Mouse (Mus musculus): ENCODE measurements at regions not wholly inside any gene's neighbourhood (a gene's known extent, or its start where the extent isn't known, plus 50 kb on each side); places are given as distances from the start of the nearest gene placed in this dataset.

DNA sequence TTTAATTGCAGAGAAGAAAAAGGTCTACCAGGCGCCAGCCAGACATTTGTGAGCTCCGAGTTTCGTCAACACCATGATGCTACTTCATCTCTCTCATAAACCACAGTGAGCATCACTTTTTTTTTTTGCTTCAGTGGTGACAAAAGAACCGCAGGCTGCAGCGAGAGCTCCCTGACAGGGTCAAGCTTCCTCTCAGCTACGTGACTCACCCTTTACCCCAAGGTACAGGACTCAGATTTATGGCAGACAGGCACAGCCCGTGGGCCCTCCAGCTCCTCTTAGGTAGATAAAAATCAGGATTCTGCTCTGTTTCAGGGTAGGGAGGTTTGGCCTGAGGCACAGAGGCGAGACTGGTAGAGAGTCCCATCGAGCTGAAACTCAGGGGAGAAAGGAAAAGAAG is 220.7 kb downstream of the Gm10260 start:
- H3K4me3 ChIP-seq (ENCODE audit: insufficient read depth, low read depth, low read length) = no peak overlapping the region
- H3K36me3 ChIP-seq (ENCODE audit: control insufficient read depth, insufficient read depth, low read length) = no peaks in the 10 kb centered on the region
- H3K27ac ChIP-seq (replicated peaks; ENCODE audit: insufficient read depth, low read depth, low read length) = no peak overlapping the region
- DNase-seq (ENCODE audit: extremely low read depth, low read depth, low spot score) = no peak
- H3K4me1 ChIP-seq (ENCODE audit: control insufficient read depth, insufficient read depth, low read length) = no peaks in the 10 kb centered on the region
- no peaks in the 10 kb centered on the region for H3K27me3 ChIP-seq (ENCODE audit: control insufficient read depth, insufficient read depth, low read length)
- no peak overlapping the region for H3K9ac ChIP-seq (ENCODE audit: low read depth, low read length)
- no peak for TF ChIP-seq POLR2A (IDR thresholded peaks at IDR 0.05; ENCODE audit: extremely low read depth, insufficient read depth, low read length)
- TF ChIP-seq CTCF (IDR thresholded peaks at IDR 0.05; ENCODE audit: low read depth, low read length) = no peak
- 93% methylated on average over 9 of the region's 9 CpGs for WGBS
- no peaks in the 10 kb centered on the region for H3K79me2 ChIP-seq (ENCODE audit: control insufficient read depth, insufficient read depth, low read length)

DNA sequence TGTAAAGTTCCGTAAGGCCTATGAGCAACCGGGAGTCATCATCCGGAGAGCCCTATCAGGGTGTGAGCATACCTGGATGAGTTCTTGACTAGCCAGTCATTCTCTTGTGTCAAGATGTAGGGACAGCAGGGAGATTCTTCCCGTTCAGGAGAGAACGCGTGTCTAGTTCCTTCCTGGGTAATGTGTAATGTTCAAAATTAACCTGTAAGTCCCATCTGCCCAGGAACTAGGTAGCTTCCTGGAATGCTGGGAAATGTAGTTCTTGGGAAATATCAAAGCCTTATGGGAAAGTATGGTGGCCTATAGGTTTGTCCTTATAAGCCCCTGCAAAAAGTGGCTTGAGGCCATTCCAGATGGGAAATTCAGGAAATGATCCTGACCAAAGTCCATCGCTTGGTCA is 222.0 kb downstream of the Gm10260 start:
- Histone ChIP-seq H3K4me3 (ENCODE audit: insufficient read depth, low read depth, low read length) (no peak overlapping the region), H3K36me3 (ENCODE audit: control insufficient read depth, insufficient read depth, low read length) (no peaks in the 10 kb centered on the region), H3K79me2 (ENCODE audit: control insufficient read depth, insufficient read depth, low read length) (no peaks in the 10 kb centered on the region), H3K9ac (ENCODE audit: low read depth, low read length) (no peak overlapping the region), H3K27ac (replicated peaks; ENCODE audit: insufficient read depth, low read depth, low read length) (no peak overlapping the region), H3K27me3 (ENCODE audit: control insufficient read depth, insufficient read depth, low read length) (no peaks in the 10 kb centered on the region), H3K4me1 (ENCODE audit: control insufficient read depth, insufficient read depth, low read length) (no peaks in the 10 kb centered on the region)
- TF ChIP-seq POLR2A (IDR thresholded peaks at IDR 0.05; ENCODE audit: extremely low read depth, insufficient read depth, low read length) = no peak
- no peak for TF ChIP-seq CTCF (IDR thresholded peaks at IDR 0.05; ENCODE audit: low read depth, low read length)
- WGBS = 93% methylated on average over 7 of the region's 7 CpGs
- DNase-seq (ENCODE audit: extremely low read depth, low read depth, low spot score) = no peak

DNA sequence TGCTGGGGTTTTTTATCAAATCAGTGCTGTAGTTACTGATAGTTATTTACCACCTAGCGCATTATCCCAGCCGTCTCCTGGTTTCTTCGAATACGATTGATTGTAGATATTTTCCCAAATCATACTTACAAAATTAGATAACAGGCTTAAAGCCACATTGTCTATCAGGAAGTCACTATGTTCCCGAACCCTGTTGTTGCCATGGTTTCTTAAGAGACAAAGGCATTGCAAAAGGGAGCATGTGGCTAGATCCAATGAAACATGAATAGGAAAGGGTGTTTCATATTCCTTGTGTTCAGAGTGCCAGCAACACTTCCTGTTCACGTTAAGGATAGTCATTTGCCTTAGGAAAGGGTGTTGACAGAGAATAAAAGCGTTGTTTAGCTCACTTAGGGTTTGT is 222.7 kb downstream of the Gm10260 start:
- DNase-seq (ENCODE audit: extremely low read depth, low read depth, low spot score) = no peak
- no peaks in the 10 kb centered on the region for H3K27me3 ChIP-seq (ENCODE audit: control insufficient read depth, insufficient read depth, low read length)
- H3K4me1 ChIP-seq (ENCODE audit: control insufficient read depth, insufficient read depth, low read length) = no peaks in the 10 kb centered on the region
- TF ChIP-seq POLR2A (IDR thresholded peaks at IDR 0.05; ENCODE audit: extremely low read depth, insufficient read depth, low read length) = no peak
- no peak for TF ChIP-seq CTCF (IDR thresholded peaks at IDR 0.05; ENCODE audit: low read depth, low read length)
- no peak overlapping the region for H3K27ac ChIP-seq (replicated peaks; ENCODE audit: insufficient read depth, low read depth, low read length)
- H3K4me3 ChIP-seq (ENCODE audit: insufficient read depth, low read depth, low read length) = no peak overlapping the region
- H3K36me3 ChIP-seq (ENCODE audit: control insufficient read depth, insufficient read depth, low read length) = no peaks in the 10 kb centered on the region
- WGBS = 73% methylated on average over 7 of the region's 7 CpGs
- no peak overlapping the region for H3K9ac ChIP-seq (ENCODE audit: low read depth, low read length)
- H3K79me2 ChIP-seq (ENCODE audit: control insufficient read depth, insufficient read depth, low read length) = no peaks in the 10 kb centered on the region

DNA sequence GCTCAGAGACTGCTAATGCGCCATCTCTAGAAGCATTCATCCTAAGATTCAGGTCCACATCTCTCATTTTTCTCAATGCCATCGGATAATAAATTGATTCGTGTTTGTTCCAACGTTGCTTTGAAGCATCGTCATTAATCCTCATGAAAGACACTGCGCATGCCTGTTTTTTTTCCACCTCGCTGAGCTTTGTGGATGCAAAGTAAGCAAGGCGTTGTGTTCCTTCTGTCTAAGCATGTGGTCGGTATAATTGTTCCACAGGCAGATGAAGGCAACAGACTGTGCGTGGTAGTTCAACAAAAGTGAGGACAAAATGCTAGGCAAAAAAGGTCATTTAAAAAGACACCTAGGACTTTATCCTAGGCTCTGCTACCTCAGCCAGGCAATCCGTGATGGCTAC is 223.2 kb downstream of the Gm10260 start:
- no peaks in the 10 kb centered on the region for H3K79me2 ChIP-seq (ENCODE audit: control insufficient read depth, insufficient read depth, low read length)
- DNase-seq (ENCODE audit: extremely low read depth, low read depth, low spot score) = no peak
- TF ChIP-seq CTCF (IDR thresholded peaks at IDR 0.05; ENCODE audit: low read depth, low read length) (no peak), POLR2A (IDR thresholded peaks at IDR 0.05; ENCODE audit: extremely low read depth, insufficient read depth, low read length) (no peak)
- no peak overlapping the region for H3K27ac ChIP-seq (replicated peaks; ENCODE audit: insufficient read depth, low read depth, low read length)
- H3K4me1 ChIP-seq (ENCODE audit: control insufficient read depth, insufficient read depth, low read length) = no peaks in the 10 kb centered on the region
- no peak overlapping the region for H3K9ac ChIP-seq (ENCODE audit: low read depth, low read length)
- WGBS = 89% methylated on average over 11 of the region's 11 CpGs
- H3K4me3 ChIP-seq (ENCODE audit: insufficient read depth, low read depth, low read length) = no peak overlapping the region
- H3K27me3 ChIP-seq (ENCODE audit: control insufficient read depth, insufficient read depth, low read length) = no peaks in the 10 kb centered on the region
- no peaks in the 10 kb centered on the region for H3K36me3 ChIP-seq (ENCODE audit: control insufficient read depth, insufficient read depth, low read length)

DNA sequence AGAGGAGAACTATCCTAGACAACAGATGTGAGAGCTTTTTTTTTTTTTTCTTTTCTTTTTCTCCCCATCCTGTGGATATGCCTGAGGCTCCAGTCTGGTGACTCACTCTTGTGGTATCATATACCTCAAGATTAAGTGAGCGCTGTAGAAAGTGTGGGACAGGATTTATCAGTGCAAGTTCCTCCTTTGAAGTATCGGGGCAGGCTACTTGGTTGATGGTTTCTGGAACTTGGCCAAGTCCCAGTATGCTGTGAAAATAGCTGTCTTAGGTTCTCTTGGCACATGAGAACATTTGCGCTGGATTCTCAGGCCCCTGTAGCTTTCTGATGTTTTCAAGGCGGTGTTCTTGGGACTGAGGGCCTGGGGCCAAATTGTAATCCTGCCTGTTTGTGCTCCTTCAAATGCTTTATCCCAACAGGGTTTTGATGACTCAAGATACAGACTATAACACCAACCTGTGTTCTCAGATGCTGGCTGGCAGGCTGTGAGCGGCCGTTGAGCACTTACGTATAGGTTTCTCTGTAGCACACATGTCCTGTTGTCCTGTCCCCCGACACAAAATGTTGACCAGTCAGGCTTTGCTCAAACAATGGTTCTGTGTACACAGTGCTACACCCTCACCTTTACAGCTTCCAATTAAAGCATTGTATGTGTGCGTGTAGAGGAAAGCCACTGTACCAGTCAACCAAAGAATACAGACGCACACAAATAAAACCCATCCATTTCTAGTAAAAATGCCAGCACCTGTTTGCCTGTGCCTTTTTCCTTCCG is 226.4 kb downstream of the Gm10260 start:
- DNase-seq (ENCODE audit: extremely low read depth, low read depth, low spot score) = no peak
- Histone ChIP-seq H3K27me3 (ENCODE audit: control insufficient read depth, insufficient read depth, low read length) (no peaks in the 10 kb centered on the region), H3K4me3 (ENCODE audit: insufficient read depth, low read depth, low read length) (no peak overlapping the region)

DNA sequence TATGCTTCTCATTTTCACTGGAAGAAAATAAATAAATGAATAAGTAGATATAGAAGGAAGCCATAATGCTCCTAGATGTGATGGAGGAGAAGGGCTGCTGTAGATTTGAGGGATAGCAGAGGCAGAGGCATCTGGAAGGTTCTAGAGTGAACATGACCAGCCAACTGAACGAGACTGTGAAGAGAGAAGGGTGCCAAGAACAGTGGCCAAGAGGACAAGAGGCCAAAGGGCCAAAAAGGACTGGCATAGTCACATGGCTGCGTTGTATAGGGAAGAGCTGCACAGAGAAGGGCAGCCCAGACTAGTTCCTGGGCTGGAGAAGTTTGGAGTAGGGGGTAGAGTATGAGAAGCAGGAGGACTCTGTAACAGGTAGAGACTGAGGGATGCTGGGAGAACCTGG is 229.3 kb downstream of the Gm10260 start:
- 13% methylated on average over 2 of the region's 2 CpGs for WGBS
- H3K27ac ChIP-seq (replicated peaks; ENCODE audit: insufficient read depth, low read depth, low read length) = no peak overlapping the region
- DNase-seq (ENCODE audit: extremely low read depth, low read depth, low spot score) = peak; percentile 92

More for the DNA sequence above, 226.4 kb downstream of the Gm10260 start:
- H3K9ac ChIP-seq (ENCODE audit: low read depth, low read length) = no peak overlapping the region
- no peaks in the 10 kb centered on the region for H3K36me3 ChIP-seq (ENCODE audit: control insufficient read depth, insufficient read depth, low read length)
- no peaks in the 10 kb centered on the region for H3K79me2 ChIP-seq (ENCODE audit: control insufficient read depth, insufficient read depth, low read length)
- H3K4me1 ChIP-seq (ENCODE audit: control insufficient read depth, insufficient read depth, low read length) = peaks cover 4% of the 10 kb centered on the region; the same call in 1 of the 2 replicates
- 78% methylated on average over 11 of the region's 11 CpGs for WGBS
- no peak overlapping the region for H3K27ac ChIP-seq (replicated peaks; ENCODE audit: insufficient read depth, low read depth, low read length)
- no peak for TF ChIP-seq CTCF (IDR thresholded peaks at IDR 0.05; ENCODE audit: low read depth, low read length)

More for the DNA sequence above, 229.3 kb downstream of the Gm10260 start:
- no peaks in the 10 kb centered on the region for H3K27me3 ChIP-seq (ENCODE audit: control insufficient read depth, insufficient read depth, low read length)
- TF ChIP-seq POLR2A (IDR thresholded peaks at IDR 0.05; ENCODE audit: extremely low read depth, insufficient read depth, low read length) (no peak), CTCF (IDR thresholded peaks at IDR 0.05; ENCODE audit: low read depth, low read length) (no peak)
- H3K79me2 ChIP-seq (ENCODE audit: control insufficient read depth, insufficient read depth, low read length) = no peaks in the 10 kb centered on the region
- no peak overlapping the region for H3K4me3 ChIP-seq (ENCODE audit: insufficient read depth, low read depth, low read length)
- H3K4me1 ChIP-seq (ENCODE audit: control insufficient read depth, insufficient read depth, low read length) = peaks cover 4% of the 10 kb centered on the region; the same call in 1 of the 2 replicates
- no peaks in the 10 kb centered on the region for H3K36me3 ChIP-seq (ENCODE audit: control insufficient read depth, insufficient read depth, low read length)
- no peak overlapping the region for H3K9ac ChIP-seq (ENCODE audit: low read depth, low read length)

Measured in liver, adult 2 months (tissue).